Mouse (Mus musculus): ENCODE data around the gene Sfswap.

Gene Sfswap

DNA sequence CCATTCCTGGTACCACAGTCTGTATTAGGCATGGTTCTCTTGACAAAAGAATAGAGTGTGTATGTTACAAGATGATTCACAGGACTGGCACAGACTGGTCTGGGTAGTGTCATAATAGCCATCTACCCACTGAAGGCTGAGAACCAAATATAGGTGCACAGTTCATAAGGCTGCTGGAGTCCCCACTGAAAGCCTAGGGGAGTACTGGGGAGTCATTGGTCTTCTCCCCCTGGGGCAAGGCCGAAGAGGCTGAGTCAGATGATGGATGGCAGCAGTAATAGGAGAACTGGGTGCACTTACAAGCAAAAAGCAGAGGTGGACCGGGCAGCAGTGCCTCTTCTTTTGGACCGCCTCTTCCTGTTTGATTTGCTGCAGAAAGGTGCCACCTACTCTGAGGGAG, 32.7 kb downstream of the Sfswap start:
- DNase-seq, result no peak

DNA sequence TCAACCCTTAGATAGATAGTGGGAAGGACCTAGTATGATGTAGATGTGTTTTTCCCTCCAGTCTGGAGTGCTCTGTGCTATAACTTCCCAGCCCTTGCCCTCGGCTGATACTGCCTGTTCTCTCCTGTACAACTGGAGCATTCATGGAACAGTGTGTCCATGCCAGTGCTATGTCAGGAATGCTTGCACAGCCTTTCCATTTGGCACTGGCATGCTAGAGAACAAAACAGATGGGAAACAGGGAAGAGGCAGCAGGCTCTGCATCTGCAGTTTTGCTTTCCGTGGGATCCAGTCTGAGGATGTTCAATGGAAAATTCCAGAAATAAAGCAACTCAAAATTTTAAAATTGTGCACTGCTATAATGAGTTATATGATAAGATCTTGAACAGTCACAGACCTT, 33.5 kb downstream of the Sfswap start:
- peak; percentile 32 for DNase-seq

DNA sequence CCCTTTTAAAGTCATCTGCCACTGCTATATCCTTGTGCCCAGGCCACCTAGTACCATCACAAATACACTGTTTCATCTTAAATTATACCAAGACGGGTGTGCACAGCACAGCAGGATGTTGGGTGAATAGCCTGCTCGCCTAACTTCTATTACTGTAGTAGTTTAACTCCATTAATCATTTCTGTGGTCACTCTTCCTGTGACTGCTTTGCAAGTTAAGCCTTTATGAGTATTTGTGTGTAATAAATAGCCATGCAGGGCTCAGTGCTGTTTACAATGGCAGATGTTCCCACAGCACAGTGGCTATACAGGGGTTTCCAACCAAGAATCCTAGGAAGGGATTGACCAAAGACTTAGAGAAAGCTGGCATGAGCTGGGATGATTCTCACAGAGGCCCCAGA, 34.0 kb downstream of the Sfswap start:
- DNase-seq, result no peak

DNA sequence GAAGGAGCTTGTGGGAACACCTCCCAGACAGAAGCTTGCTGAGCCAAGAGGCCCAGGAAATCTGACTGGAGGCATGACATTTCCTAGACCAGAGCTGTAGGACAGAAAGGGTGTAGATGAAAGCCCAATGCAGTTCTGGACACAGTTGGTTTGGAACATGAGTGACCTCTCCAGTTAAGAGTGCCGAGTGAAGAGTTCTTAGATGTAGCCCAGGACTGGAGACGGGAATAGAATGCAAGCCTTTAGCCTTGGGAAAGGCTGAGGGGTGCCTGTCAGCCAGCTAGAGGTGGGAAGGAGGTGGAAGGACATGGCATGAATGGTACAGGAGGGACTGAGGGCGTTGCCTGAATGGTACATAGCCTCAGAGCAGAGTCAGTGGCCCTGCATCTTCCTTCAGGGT, 34.4 kb downstream of the Sfswap start:
- DNase-seq, result no peak

DNA sequence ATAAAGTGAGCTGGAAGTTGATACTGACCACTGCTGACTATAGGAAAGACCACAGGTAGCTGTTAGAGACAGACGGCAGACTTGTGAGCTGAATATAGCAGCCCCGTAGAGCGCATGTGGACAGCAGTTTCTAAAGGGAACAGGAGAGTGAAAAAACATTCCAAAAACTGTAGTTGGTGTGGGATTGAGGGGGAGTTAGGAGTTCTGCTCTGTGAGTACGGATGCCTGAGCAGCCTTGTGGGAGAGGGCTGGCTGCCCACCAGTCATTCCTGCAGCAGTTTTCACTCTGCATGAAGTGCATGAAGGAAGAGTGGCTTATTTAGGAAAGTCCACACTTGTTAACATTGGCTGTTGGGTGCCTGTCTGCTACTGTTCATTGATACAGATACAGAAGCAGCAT, 37.8 kb downstream of the Sfswap start:
- no peak for DNase-seq

DNA sequence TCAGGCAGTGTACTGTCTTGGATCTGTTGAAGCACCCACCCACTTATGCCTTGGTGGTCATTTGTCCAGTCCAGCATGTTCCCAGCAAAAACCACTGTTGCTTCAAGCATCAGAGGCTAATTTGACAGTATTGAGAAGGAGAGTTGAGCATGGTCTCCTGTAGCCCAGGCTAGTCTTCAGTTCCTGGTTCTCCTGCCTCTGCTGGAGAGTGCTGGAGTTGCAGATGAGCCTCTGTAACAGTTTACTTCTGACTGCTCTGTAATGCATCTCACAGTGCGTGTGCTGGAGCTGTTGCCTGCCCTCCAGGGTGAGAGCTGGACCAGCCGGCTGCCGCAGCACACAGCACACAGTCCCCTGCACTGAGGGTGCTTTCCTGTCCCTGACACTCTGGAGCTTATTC, 41.2 kb downstream of the Sfswap start:
- DNase-seq, result no peak

DNA sequence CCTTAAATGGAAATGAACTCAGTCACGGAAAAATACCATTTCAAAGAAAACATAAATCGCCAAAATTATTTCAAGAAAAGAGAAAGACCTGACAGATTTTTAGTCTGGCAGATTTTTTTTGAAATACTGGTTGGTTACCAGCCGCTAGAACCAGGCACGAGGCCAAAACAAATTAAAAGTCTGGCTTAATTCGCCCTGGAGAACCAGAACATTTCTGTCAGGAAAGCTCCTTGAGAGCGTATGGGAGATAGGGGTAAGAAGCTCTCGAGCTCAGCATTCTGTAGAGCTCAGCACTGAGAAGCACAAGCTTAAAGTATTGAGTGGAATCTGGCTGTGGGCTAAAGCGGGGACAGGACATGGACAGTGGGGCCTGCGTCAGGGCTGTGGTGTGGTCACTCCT, 44.8 kb downstream of the Sfswap start:
- DNase-seq, result no peak

DNA sequence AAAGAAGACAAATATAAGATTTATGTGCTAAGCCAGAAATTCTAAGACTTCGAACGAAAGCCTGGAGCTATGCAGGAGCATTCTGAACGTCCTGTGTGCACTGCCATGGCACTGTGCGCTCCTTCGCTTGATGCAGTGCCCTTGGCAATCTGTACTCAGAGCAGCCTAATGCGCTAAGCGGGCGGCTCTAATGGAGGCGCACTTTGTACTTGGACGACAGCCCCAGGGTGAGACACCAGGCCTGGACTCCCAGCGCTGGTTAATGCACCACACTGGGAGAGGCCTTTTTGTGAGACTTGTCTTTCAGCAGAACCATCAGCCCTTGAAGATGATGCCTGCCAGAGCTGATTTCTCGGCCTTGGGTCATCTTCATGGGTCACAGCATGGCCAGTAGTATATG, 48.7 kb downstream of the Sfswap start:
- DNase-seq, result no peak

DNA sequence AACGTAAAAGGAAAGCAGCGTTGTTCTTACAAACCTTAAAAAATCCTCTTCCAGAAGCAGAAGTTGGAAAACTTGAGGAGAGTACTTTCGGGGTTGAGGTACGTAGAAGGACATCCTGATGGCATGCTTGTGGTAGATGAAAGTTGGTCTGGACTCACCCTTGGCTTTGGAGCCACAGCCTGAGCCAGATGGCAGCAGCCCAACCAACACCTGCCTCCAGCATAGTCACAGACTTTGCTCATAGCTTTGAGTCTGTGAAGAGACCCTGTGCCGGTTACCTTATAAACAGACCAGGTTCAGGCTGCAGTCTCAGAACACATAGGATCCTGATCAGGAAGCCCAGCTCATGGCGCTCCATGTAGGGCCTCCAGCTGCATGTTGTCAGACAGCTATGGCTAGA, 49.8 kb downstream of the Sfswap start:
- no peak for DNase-seq

DNA sequence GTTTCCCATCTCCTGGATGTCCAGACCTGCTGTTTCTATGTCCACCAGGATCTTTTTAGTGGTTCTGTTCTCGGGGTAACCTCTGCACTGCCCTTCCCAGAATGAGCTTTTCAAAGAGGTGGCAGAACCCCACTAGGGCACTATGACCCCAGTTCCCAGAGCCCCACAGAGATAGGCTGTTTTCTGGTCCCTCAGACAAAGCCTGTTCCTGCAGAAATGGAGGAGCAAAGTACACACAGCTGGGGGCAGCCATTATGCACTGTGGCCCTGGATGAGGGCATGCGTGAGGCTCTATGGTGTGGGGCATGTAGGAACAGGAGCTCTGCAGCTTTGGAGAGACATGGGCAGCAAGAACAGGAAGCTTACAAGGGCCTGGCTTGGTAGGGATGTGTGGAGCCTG, 51.0 kb downstream of the Sfswap start:
- DNase-seq, result no peak

DNA sequence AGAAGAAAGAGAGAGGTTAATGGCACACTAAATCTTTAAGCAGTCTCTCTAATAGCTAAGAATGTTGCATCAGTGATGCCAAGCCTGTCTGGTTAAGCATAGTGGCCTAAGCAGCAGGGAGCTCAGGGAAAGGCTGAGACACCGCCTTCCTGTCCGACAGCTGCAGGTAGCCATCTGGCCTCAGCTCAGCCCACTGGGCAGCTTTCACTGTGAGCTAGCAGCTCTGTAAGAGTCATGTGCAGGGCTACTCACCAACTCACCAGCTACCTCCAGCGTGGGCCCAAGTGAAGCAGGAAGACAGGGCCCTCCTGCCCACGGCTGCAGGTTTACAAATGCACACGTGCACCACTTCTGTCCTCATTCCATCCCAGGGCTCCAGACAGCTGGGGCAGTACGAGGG, 52.6 kb downstream of the Sfswap start:
- no peak for DNase-seq

DNA sequence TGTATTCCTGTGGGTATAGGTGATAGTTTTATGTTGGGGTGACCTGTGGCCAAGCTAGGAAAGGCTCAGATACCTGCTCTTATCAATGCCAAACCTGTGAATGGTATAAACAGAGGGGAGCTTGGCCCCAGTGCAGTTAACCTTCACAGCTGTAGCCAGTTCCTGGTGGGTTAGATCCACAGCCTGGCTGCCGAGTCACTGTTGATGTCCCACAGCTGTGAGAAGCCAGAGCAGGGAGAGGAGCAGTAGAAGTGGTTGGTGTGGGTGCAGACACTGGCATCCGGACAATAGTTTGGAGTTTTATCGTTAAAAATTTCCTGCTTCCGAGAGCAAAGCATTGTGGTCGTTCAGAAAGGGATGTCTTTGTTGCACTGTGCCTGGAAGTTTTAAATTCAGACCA, 57.6 kb downstream of the Sfswap start:
- DNase-seq, result peak; percentile 22

DNA sequence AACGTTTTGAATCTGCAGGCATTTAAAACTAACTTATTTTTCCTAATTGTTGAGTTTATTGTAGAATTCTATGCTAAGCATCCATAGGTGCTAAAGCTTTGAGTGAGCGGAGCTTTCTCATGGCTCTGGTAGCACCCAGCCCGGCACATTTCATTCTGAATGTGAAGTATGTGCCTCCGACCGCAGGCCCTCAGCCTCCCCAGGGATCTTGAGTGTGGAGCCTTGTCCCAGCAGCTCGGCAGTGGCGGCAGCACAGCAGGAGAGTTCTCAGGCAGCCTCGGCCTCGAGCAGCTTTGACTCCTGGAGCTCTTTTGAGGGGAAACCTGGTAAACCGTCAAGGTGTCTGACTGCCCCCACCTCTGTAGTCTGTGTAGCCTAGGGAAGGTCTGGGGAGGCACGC, 58.3 kb downstream of the Sfswap start:
- no peak for DNase-seq

DNA sequence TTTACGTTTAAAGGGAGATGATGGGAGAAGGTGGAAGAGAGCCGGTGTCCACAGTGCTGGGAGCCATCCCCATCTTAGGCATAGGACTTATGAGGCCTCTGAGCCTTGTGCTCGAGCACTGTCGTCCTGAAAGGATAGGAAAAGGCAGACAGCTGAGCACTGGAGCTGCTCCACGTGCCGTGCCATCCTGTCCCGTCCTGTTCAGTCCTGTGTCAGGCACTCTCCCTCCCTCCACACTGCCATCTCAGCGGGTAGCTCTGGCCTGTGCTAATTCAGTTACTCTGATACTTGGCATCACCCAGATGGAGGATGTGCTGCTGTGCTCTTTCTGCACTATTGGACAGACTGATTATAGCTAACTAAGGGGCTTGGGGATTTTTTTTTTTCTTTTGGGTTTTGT, 61.3 kb downstream of the Sfswap start:
- DNase-seq, result no peak

DNA sequence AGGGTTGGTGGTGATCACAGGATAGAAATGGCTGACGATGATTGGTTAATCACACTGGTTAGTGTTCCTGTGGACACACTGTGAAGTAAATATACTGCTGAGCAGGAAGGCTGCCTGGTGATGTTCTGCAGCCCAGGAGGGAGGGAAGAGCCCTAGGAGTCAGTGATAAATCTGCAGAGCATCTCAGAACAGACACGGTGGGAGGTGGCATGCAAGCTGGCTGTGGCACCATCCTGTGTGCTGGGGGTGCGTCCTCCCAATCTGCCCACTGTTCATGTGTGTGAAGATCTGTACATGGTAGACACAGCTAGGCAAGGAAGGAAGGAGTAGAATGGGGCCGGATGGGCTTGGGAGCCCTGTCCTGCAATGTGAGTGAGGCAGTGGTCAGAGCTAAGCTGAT, 67.6 kb downstream of the Sfswap start:
- no peak for DNase-seq

DNA sequence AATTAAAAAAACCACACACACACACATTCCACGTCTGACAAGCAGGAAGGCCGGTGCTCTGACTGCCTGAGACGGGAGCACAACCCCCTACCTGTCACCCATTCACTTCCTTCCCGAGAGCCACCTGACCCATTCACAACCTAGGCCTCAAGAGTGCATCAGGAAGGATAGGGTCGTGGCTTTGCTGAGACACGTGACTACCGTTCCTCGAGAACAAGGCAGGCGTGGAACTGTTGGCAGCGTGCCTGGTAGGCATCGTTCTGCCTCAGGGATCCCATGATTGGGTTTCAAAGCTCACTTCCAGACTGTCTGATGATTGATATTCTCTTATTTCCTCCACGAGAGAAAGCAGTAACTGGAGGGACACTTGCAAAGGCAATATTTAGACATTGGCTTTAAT, 77.2 kb downstream of the Sfswap start:
- DNase-seq, result peak; percentile 20

DNA sequence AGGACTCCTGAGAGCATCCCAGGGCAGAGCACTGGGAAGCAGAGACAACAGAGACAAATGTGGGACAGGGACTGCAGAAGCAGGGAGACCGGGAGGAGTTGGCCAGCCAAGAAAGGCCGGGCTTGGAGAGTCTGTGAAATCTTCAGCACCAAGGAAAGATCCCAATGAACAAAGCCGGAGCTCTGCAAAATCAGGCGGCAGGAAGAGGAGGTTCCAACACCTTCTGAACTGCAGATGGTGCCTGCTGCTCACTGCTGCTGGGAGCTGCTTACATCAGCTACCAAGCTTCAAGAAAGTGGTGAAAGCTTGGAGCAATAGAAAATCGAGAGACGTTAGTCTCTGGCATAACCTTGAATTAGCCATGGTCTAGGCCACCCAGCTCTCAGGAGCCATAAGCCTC, 79.0 kb downstream of the Sfswap start:
- peak; percentile 43 for DNase-seq

DNA sequence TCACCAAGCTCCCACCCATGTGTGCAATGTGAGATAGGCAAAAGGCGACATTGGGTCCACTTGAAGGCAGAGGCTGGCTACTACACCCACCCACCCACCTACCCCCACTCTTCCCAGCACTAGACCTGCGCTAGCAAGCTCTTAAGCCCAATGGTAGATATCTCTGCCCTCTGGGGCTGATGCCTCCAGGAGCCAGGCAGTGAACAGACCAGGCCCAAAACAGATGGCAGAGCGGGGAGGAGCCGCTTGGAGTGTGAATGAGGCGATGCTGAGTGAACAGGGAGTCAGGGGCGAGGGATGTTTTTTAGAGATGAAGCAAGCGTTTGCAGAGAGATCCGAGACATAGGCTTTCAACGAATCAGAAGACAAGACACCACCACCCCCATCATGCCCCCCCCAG, 79.6 kb downstream of the Sfswap start:
- no peak for DNase-seq

DNA sequence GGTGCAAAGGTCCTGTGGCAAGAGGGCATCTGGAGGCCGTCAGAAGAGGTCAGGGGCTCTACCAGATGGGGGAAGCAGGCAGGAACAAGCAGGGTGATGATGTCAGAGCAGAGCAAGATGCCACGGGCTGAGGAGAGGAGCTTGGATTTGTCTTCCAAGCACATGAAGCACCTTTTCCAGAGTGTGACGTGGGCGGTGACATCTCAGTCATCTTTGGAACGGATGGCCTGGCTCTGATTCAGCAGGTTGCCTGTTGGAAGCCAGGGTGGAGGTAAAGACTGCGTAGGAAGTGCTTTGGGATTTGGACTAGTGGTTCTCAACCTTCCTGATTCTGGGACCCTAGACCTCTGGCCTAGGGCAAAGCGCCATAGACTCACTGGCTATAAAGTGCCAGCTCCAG, 80.0 kb downstream of the Sfswap start:
- DNase-seq, result no peak

DNA sequence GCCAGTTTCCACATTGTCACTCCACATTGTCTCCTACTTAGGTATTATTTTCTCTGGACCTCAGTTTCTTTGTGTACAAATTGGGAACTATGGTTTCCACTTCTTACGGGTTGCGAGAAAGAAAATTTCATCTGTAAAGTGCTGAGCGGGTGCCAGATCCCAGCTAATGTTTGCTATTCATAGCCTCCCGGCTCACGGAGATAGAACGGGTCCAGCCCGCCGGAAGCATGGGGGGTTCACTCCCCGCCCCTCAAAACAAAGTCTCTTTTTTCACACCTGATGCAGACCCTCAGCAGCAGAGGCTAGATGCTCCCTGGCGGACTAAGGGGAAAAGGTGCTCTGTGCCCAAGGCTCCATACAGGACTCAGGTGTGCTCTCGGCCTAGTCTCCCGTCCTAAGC, 82.3 kb downstream of the Sfswap start:
- DNase-seq, result no peak

DNA sequence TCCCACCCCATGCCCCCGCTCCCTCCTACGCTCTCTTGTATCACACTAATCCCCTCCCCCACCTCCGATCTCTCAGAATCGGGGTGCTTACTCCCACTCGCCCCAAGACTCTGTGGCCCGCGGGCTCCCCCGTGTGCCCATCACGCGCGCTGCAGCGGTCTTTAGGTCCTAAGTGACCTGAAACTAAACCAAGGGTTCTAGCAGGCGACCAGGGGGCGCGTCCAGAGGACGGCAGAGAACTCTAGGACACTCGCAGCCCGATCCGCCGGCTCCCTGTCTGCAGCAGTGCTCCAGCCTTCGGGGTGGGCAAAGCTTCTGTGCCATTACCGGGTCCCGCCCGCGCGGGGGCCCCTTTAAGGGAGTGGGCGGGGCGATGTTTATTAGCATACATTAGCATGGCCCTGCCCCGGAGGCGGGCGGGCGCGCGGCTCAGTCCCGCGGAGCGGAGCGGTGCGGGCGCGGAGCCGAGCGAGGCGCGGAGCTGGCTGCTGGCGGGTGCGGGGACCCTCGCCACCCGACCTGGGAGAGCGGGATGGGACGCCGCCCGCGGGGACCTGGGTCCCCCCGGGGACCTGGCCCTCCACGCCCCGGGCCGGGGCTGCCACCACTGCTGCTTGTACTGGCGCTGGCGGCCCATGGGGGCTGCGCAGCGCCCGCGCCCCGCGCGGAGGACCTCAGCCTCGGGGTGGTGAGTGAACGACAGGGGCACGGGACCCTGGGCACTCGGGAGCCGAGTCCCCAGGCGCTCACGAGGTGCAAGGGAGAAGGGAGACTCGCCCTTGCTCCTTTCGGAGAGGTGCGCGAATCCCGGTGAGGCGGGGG, 83.0 kb downstream of the Sfswap start, which contains the start of gene Mmp17:
Gene Mmp17 (plus strand): TSS at position 409 of the 822 bp plus-strand sequence.
- DNase-seq, result peak; percentile 91

DNA sequence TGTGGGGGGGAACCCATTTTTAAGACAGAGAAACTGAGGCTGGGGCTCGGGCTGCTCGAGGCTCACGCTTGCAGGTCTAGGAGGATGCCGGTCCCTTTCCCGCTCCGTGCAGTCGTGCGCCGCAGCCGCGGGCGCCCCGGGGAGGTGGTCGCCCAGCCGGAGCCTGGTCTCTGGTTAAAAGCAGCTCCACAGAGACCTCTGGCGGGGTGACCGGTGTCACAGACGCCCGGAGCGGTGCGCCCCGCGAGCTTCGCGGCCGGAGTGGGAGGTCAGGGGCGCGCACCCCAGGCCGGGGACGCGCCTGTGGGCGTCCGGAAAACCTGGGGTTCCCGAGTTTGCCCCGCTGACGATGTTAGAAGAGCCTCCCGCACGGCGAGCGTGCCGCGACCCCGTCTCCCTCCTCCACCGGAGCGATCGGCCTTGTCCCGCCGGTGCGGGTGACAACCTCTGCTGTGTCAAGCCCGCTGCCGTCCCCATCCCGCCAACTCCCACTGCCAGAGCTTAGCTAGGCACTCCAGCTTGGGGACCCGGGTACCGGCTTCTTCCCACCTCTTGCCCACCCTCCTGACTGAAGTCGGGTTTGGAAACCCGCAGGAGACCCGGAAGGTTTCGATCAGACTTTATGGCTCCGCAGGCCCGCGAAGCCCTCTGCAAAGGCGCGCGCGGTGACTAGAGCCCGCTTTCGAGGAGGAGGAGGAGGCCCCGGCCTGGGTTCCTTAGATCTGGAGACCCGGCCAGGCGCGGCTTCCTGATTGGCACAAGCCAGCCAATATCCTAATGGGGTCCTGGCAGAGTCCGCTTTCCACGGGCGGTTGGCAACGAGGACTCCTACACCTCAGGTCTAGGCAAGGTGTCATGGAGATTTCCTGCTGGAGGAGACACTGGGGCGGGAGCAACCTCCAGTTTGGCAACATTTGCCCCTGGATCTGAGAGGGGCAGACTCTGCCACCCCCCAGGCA, 83.8 kb downstream of the Sfswap start:
- peak; percentile 44 for DNase-seq

DNA sequence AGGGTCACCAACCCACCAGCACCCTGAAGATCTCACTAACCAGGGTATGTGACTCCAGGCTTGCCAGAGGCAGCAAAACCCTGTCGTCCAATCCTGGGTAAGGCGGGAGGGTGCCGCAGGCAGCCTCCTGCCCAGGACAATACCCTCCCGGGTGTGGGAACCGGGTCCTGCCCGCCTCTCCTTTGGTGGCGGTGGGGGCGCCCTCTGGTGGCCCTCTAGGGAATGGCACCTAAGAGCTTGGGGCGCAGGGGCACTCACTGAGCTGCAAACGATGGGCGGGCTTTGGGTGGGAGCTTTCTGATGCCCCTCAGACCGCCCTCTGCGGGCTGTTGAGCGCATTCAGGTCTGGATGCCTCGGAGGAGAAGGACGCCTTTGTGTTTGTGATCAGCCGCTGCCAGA, 85.0 kb downstream of the Sfswap start:
- peak; percentile 91 for DNase-seq

DNA sequence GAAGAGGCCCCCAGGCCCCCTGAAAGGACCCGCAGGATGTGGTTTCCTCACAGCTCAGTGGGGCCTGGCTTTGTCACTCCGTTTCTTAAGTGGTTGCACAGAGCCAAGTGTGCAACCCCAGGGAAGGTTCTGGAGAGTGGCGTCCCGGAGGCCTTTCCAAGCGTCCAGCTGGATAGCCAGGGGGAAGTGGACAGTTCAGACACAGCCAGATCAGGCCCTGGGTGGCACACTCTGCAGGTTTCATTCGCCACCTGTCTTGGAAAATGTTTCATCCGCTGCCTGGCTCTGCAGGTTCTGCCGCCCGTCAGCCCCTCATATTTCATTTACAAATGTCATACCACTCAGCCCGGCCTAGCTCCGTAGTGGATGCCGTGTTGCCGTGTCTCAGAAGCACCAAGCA, 85.5 kb downstream of the Sfswap start:
- no peak for DNase-seq

Measured in lung, postnatal 10 days (tissue).